Mouse (Mus musculus): ENCODE measurements around the gene Ece2. TPM values are rescaled to one million over a fixed set of nuclear protein-coding genes. Genes with fewer than 3 reads are reported as not detected.

The Ece2 gene
- polyA plus RNA-seq (2015; fragmentation: Nextera tagmentation; extraction: Ambion mirVana): 11.2 and 11.7 TPM in 2 replicates

- peaks cover 21% of the 10 kb centered on the region for H3K4me1 ChIP-seq (replicated peaks)
- H3K9me3 ChIP-seq: no peaks in the 10 kb centered on the region
- H3K4me2 ChIP-seq: peak within 1 kb of the TSS; percentile 90
- peaks cover 8% of the 10 kb centered on the region for H3K36me3 ChIP-seq
- H3K4me3 ChIP-seq: peak within 1 kb of the TSS; percentile 67
- ATAC-seq (ENCODE audit: low FRiP score): peak; percentile 67
- no peaks in the 10 kb centered on the region for H3K27me3 ChIP-seq
- WGBS: 7% methylated on average over 49 of the region's 54 CpGs
- H3K9ac ChIP-seq: peak within 1 kb of the TSS; percentile 84
- peak within 1 kb of the TSS; percentile 66 for H3K27ac ChIP-seq
Observed at GRCm38 (mm10) chr16:20629731-20630634, at the start of gene Ece2. Ece2 (plus strand) TSS chr16:20629828.

- H3K27me3 ChIP-seq: peaks cover 67% of the 10 kb centered on the region
- H3K4me1 ChIP-seq (replicated peaks): peaks cover 22% of the 10 kb centered on the region
- H3K4me2 ChIP-seq: peak within 1 kb of the TSS; percentile 90
- H3K4me3 ChIP-seq: peak within 1 kb of the TSS; percentile 57
- peak within 1 kb of the TSS; percentile 79 for H3K9ac ChIP-seq
- H3K36me3 ChIP-seq: no peaks in the 10 kb centered on the region
- ATAC-seq (ENCODE audit: low FRiP score): peak; percentile 85
- H3K27ac ChIP-seq: peak within 1 kb of the TSS; percentile 64
- H3K9me3 ChIP-seq: no peaks in the 10 kb centered on the region
- WGBS: 2% methylated on average over 24 of the region's 24 CpGs
Observed at GRCm38 (mm10) chr16:20589366-20589938, 40.2 kb upstream of the Ece2 start, which contains the start of gene Vwa5b2. Vwa5b2 (plus strand) TSS chr16:20589471.

GRCm38 (mm10) chr16:20589939-20590679 lies 39.5 kb upstream of the Ece2 start:
- WGBS: under 1% methylated on average over 38 of the region's 39 CpGs
- H3K9ac ChIP-seq: peak overlapping the region; percentile 79
- H3K36me3 ChIP-seq: no peaks in the 10 kb centered on the region
- peak overlapping the region; percentile 57 for H3K4me3 ChIP-seq
- H3K9me3 ChIP-seq: no peaks in the 10 kb centered on the region
- H3K27me3 ChIP-seq: peaks cover 72% of the 10 kb centered on the region
- peak; percentile 90 for ATAC-seq (ENCODE audit: low FRiP score)
- H3K4me1 ChIP-seq (replicated peaks): peaks cover 22% of the 10 kb centered on the region
- H3K4me2 ChIP-seq: peak overlapping the region; percentile 90
- H3K27ac ChIP-seq: peak overlapping the region; percentile 64

GRCm38 (mm10) chr16:20590680-20591038 lies 39.0 kb upstream of the Ece2 start:
- Histone ChIP-seq H3K9me3 (no peaks in the 10 kb centered on the region), H3K4me2 (peak overlapping the region; percentile 90), H3K36me3 (no peaks in the 10 kb centered on the region), H3K27me3 (peaks cover 77% of the 10 kb centered on the region), H3K9ac (peak overlapping the region; percentile 79), H3K27ac (no peak overlapping the region), H3K4me1 (replicated peaks) (peaks cover 22% of the 10 kb centered on the region), H3K4me3 (peak overlapping the region; percentile 57)
- ATAC-seq (ENCODE audit: low FRiP score): peak; percentile 11
- 1% methylated on average over 17 of the region's 17 CpGs for WGBS

- H3K36me3 ChIP-seq: no peaks in the 10 kb centered on the region
- H3K4me1 ChIP-seq (replicated peaks): peaks cover 22% of the 10 kb centered on the region
- H3K9me3 ChIP-seq: no peaks in the 10 kb centered on the region
- H3K4me3 ChIP-seq: peak overlapping the region; percentile 57
- H3K4me2 ChIP-seq: peak overlapping the region; percentile 90
- no peak overlapping the region for H3K27ac ChIP-seq
- WGBS: 4% methylated on average over 48 of the region's 48 CpGs
- H3K27me3 ChIP-seq: peaks cover 83% of the 10 kb centered on the region
- ATAC-seq (ENCODE audit: low FRiP score): no peak
- peak overlapping the region; percentile 79 for H3K9ac ChIP-seq
Observed at GRCm38 (mm10) chr16:20591076-20591705, 38.4 kb upstream of the Ece2 start.

GRCm38 (mm10) chr16:20595060-20595673 lies 34.5 kb upstream of the Ece2 start:
- H3K4me3 ChIP-seq: no peak overlapping the region
- H3K36me3 ChIP-seq: no peaks in the 10 kb centered on the region
- peaks cover 64% of the 10 kb centered on the region for H3K27me3 ChIP-seq
- 93% methylated on average over 7 of the region's 7 CpGs for WGBS
- no peak overlapping the region for H3K9ac ChIP-seq
- H3K9me3 ChIP-seq: no peaks in the 10 kb centered on the region
- ATAC-seq (ENCODE audit: low FRiP score): no peak
- no peak overlapping the region for H3K27ac ChIP-seq
- no peak overlapping the region for H3K4me2 ChIP-seq
- H3K4me1 ChIP-seq (replicated peaks): peaks cover 14% of the 10 kb centered on the region

GRCm38 (mm10) chr16:20595737-20596136 lies 33.9 kb upstream of the Ece2 start:
- no peak for ATAC-seq (ENCODE audit: low FRiP score)
- no peak overlapping the region for H3K4me2 ChIP-seq
- H3K4me1 ChIP-seq (replicated peaks): peaks cover 11% of the 10 kb centered on the region
- H3K36me3 ChIP-seq: 0 out of 2 replicates have a peak, but pooled peaks cover 1% of the 10 kb centered on the region
- no peaks in the 10 kb centered on the region for H3K9me3 ChIP-seq
- no peak overlapping the region for H3K27ac ChIP-seq
- H3K4me3 ChIP-seq: no peak overlapping the region
- no peak overlapping the region for H3K9ac ChIP-seq
- peaks cover 58% of the 10 kb centered on the region for H3K27me3 ChIP-seq
- WGBS: 89% methylated on average over 4 of the region's 4 CpGs

GRCm38 (mm10) chr16:20596687-20597441 lies 32.8 kb upstream of the Ece2 start:
- Histone ChIP-seq H3K27me3 (peaks cover 47% of the 10 kb centered on the region), H3K36me3 (0 out of 2 replicates have a peak, but pooled peaks cover 4% of the 10 kb centered on the region), H3K27ac (no peak overlapping the region), H3K4me2 (no peak overlapping the region), H3K4me3 (no peak overlapping the region), H3K9ac (no peak overlapping the region), H3K4me1 (replicated peaks) (0 out of 2 replicates have a peak, but pooled peaks cover 4% of the 10 kb centered on the region), H3K9me3 (no peaks in the 10 kb centered on the region)
- 77% methylated on average over 7 of the region's 7 CpGs for WGBS
- no peak for ATAC-seq (ENCODE audit: low FRiP score)

- 62% methylated on average over 5 of the region's 5 CpGs for WGBS
- Histone ChIP-seq H3K9ac (no peak overlapping the region), H3K36me3 (peaks cover 24% of the 10 kb centered on the region), H3K4me1 (replicated peaks) (peaks cover 16% of the 10 kb centered on the region), H3K27ac (no peak overlapping the region), H3K4me2 (no peak overlapping the region), H3K4me3 (no peak overlapping the region), H3K9me3 (no peaks in the 10 kb centered on the region), H3K27me3 (peaks cover 13% of the 10 kb centered on the region)
- ATAC-seq (ENCODE audit: low FRiP score): no peak
Observed at GRCm38 (mm10) chr16:20600511-20600910, 29.1 kb upstream of the Ece2 start.

GRCm38 (mm10) chr16:20604705-20605104 lies 24.9 kb upstream of the Ece2 start:
- ATAC-seq (ENCODE audit: low FRiP score): no peak
- Histone ChIP-seq H3K4me3 (no peak overlapping the region), H3K9ac (no peak overlapping the region), H3K36me3 (peaks cover 53% of the 10 kb centered on the region), H3K9me3 (no peaks in the 10 kb centered on the region), H3K4me1 (replicated peaks) (peaks cover 31% of the 10 kb centered on the region), H3K4me2 (no peak overlapping the region), H3K27ac (0 out of 2 replicates have a peak overlapping the region, but pooled peaks have one; percentile 35), H3K27me3 (no peaks in the 10 kb centered on the region)
- 69% methylated on average over 9 of the region's 9 CpGs for WGBS
